Mouse (Mus musculus) neural tube, embryonic 10.5 days (tissue): ENCODE data around the gene Gjc1.

ENCODE experiments used
- DNase-seq: peaks from one replicate; pipeline ENCODE4 v3.0.0-alpha.2; 2017; ENCODE audit warnings: low spot score; ENCODE audit errors: extremely low spot score

Gjc1 gene

DNA sequence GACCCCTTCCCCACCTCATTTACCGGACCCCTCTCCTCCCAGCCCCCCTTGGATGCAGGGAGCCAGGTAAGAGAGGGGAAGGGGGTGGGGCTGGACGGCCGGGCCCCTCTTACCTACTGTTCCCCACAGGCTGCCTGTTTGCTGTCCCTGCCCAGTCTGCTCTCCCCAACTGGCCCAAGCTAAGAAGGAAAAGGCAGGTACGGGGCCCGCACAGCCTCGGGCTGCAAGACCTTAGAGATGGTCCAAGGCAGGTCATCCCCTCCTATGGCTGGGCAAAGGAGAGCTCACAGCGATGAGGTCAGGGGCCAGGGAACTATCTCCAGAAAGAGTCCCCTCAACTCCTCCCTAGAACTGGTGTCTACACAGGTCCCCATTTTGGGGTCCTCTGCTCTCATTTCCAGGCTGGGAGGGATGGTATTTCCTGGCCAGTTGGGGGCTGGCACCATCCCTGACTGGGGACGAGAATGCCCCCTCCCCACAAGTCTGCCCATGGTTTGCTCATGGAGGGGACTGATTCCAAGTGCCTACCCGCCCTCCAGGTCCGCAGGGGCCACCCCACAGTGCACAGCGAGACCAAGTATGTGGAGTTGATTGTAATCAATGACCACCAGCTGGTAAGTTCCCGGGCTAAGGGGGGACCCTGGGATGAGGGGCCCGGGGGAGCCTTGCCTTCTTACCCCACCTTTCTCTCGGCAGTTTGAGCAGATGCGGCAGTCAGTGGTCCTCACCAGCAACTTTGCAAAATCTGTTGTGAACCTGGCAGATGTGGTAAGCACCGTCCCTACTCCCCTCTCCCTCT, 47.4 kb downstream of the Gjc1 start:
- DNase-seq: no peak

DNA sequence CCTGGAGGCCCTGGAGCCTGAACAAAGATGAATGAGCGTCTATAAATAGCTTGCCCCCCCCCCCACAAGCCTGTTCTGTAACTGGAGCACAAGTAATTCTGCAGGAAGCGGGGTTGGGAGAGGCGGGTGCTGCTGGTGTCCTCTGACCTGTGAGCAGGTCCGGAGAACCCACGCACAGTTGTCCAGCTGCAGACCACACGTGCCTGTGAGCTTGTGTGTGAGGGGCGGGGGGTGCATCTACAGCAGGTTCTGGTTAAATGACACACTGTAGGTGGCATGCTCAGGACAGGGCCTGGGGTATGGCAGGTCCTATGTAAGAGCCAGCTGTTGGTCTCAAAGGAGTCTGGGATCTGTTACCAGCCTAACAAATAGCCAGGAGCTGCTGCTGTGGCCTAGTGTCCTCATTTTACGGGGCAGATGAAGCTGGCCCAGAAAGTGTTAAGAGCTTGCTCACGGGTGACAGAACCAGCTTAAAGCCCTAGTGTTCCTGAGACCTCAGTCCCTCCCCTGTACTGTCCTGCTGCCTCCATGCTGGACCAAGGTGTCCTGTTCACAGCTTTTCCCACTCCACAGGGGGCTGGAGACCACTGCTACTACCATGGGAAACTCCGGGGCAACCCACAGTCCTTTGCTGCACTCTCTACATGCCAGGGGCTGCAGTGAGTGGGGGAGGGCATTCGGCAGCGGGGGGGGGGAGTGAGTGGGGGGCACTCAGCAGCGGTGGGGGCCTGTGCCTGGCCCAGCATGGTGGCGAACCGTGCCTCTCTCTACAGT, 48.7 kb downstream of the Gjc1 start:
- DNase-seq: no peak

DNA sequence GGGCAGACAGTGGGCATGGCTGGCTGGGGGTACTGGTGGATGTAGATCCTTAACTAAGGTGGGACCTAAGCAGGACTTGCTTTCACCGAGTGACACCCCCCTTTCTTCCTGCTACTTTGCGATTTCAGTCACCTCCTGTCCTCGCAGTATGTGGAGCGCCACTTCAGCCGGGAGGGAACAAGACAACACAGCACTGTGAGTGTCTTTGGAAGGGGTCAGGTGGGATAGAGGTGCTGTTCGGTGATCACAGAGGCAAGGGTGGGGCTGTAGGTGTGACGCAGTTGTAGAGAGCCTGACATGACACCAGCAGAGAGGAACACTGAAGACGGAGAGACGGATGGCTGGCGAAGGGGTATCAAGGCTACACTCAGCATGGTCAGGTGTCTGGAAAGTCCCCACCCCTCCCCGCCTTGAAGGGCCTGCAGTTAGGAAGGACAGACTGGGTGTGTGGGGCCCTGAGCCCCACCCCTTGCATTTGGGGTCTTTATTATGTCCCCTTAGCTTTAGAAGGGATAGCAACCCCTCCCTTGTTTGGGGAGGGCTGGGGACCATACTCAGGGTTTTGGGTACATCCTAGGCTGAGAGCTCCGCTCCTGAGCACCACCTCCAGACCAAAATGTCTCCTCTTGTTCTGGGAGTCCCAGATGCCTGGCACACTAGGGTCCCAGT, 49.4 kb downstream of the Gjc1 start:
- DNase-seq: no peak

DNA sequence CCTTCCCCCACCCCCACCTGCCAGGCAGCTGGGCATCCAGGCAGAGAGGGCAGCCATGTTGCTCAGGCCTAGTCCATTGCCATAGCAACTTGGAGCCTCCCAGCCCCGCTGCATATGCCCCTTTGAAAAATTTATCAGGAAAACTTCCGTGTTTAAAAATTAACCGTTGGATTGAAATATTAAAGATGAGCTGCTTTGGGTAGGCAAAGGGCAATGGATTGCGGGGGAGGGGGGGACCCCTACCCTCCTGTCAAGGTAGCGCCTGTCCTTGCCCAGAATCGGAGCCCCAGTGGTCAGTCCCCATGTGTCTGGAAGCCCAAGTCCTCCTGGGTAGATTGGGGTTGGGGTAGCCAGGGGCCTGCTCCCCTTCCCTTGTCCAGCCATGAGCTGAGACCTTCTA, 50.4 kb downstream of the Gjc1 start:
- no peak for DNase-seq

DNA sequence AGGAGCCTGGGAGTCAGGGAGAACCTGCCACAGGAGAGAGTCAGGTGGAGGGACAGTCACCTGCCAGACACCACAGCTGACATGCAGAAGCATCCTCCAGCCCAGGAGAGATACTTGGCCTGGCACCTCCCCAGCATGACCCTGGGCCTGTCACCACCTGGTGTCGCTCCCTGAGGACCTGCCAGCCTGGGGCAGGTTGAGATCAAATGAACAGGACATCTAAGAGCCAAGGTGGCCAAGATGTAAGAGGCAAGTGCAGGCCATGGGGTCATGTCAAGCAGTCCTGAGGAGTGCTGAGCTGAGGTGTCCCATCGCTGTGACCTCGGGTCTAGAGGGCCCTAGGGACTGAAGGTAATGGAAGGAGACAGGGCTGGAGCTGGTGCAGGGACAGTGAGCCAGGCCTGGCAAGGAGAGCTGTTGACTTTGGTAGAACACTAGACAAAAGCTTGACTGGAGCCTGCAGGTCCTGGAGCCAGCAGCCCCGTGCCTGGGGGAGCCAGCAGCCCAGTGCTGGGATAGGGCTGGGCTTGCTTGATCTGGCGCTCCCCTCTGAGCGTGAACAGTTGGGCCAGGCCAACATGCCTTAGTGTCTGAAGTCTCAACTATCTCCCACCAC, 52.3 kb downstream of the Gjc1 start:
- DNase-seq: no peak

DNA sequence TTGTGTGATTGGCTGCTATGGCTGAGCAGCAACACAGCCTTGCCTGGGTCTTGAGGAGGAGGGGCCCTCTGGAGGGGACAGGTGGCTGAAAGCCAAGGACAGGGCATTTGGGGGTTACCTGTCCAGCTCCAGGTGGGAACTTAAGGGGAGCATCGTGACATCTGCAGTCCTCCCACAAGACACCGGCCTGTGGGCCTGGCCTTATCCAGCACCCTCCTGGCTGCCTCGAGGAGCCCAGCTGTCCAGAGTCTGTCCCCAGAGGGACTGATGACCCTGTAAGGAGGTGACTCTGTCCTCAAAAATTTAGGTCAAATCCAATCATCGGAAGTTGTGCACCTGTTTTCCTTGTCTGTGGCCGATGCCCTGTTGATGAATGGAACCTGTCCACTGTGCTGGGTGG, 54.1 kb downstream of the Gjc1 start:
- no peak for DNase-seq

DNA sequence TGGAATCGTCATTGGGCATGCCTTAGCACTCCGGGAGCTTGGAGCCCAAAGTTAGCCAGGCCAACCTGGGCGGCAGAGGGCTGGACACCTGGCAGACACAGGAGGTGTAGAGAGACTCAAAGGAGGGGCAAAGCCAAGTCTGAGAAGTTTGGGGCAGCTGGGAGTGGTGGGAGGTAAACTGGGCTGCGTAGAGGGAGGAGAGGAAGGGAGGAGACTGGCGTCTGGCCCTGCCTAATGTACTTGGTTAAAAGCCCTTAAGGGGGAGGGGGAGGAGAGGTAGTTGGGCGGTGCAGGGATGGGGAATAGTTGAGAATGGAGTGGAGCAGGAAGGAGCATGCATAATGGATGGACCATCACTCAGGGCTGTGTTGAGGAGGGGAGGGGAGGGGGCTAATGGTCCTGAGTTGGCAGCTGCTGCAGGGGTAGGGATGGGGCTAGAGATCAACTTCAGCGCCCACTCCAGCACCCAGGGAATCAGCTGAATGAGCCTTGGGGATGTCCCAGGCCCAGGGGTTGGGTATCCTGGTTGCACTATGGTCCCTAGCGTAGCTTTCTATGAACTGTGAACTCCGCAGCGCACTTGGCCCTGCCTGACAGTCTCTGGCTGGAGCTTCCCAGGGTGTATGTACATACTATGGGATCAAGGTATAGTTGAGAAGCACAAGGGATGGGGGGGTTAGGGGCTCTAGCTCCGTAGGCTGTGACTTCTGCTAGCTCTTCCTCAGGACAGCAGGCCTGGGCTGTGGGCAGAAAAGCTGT, 56.3 kb downstream of the Gjc1 start:
- DNase-seq: peak; percentile 12

DNA sequence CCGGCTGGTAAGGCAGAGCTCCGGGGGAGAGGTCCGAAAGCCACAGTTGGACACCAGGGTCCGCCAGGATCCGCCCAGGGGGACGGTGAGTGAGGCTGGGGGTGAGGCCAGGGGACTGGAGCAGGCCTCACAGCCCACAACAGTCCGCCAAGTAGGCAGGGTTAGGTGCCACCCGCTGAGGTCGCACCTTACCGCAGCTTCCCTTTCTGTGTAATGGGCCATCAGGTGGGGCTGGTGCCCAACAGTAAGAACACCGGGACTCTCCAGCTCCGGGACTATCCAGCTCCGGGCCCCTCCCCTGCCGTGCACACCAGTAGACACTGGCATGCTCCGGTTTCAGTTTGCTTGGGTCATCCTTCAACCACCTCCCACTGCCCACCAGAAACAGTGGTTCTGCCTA, 57.3 kb downstream of the Gjc1 start:
- DNase-seq: no peak

DNA sequence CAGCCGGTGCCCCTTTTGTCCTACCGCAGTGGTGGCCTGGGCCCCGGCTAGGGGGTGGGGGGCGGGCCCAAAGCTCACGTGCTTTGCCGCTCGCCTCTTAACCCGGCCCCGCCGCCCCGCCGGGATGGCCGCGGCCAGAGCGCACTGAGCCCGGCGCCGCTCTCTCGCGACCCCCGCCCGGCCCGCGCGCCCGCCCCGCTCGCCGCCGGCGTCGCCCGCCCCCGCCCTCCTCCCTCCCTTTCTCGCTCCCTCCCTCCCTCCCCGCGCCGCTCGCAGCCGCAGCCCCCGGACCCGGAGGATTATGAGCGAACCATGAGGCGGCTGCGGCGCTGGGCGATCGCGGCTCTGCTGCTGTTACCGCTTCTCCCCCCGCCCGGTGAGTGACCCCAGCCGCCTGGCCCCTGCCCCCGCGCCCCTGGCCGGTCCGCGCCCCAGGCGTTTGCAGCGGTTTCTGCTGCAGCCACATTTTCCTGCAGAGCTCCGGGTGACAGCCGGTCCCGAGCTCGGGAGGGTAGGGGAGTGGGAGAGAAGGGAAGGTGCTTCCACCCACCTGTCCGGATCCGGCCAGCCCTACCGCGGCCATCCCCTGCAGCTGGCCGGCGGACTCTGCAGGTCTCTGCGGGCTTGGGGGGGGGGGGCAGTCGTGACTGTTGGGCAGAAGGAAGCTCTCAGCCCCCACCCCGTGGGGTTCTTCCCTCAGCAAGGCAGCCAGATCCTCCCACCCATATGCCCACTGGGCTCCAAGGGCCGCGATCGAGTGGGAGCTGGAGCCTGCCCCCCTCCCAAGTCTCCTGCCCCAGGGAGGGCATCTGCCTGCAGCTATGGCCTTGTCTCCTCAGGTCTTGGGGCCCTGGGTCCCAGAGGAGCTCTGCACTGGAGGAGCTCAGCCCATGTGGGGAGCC, 57.9 kb downstream of the Gjc1 start, which contains the start of gene Adam11:
TSS of gene Adam11 (plus strand) at position 131 of the 902 bp plus-strand sequence.
- DNase-seq: peak; percentile 60

DNA sequence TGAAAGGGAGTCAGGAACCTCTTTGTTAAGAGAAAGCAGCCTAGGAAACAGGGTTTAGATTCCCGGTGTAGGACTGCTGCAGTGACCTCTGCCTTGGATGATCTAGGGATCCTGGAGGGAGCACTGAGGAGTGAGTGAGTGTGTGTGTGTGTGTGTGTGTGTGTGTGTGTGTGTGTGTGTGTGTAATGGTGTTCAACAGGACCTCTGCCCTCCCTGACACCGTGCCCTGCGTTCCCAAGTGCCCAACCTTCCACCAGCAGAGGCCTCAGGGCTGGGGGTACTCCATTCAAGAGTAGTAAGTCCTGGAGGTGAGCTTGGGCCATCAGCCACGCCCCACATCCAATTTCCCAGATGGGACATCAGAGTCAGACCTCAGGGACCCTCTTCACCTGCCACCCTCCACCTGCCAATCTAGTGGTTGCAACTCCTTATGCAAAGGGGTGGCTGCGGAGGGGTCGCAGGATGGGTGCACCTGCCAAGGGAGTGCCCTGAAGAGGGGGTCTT, 58.6 kb downstream of the Gjc1 start:
- DNase-seq: no peak

DNA sequence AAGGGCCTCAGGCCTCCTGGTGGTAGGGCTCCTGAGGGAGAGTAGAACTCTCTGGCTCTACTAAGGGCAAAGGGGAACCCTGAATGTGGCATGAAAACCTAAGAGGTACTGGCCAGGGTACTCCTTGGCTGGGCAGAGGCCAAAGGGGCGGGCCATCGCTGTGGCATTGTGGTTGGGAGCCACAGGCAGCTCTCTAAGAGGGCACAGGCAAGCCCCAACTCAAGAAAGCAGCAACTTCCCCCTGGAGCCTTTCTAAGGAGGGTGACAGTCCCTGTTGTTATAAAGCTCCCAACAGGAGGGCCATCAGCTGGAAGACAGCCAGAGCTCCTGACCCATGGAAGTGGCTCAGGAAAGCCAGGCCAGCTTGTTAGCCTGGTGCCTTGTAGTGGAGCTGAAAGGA, 60.5 kb downstream of the Gjc1 start:
- no peak for DNase-seq

DNA sequence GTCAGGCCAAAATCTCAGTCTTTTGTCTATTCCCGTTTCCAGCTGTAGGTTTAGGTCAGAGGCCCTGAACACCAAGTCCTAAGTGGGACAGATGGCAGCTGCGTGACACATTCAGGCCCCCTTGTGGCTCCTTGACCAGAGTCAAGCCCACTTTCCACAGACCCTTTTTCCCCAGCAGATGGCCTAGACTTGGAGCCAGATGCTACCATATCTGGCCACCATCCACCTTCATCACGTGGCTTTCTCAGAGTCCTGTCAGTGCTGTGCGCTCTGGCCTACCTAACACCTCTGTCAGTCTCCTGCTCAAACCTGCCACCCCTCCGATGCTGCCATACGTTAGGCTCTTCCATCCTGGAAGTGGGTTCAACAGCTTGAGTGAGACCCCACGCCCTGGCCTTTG, 64.1 kb downstream of the Gjc1 start:
- DNase-seq: no peak

DNA sequence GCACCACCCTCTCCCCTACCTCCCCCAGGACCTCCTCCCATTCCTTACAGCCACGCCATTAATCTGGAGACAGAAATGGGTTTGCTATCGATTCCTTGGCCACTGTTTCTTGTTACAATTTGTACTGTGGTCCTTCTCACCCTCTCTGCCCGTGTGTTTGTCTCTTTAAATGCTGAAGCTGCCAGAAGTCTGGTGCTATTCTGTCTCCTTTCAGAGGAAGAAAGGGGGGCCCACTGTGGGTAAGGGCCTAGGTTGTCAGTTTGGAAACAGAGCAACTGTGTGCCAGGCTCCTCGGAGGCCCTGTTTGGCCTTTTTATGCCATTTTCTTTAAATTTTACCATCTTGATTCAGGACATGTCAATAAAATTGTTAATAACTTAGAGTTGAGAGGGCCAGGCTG, 65.1 kb downstream of the Gjc1 start:
- DNase-seq: no peak

DNA sequence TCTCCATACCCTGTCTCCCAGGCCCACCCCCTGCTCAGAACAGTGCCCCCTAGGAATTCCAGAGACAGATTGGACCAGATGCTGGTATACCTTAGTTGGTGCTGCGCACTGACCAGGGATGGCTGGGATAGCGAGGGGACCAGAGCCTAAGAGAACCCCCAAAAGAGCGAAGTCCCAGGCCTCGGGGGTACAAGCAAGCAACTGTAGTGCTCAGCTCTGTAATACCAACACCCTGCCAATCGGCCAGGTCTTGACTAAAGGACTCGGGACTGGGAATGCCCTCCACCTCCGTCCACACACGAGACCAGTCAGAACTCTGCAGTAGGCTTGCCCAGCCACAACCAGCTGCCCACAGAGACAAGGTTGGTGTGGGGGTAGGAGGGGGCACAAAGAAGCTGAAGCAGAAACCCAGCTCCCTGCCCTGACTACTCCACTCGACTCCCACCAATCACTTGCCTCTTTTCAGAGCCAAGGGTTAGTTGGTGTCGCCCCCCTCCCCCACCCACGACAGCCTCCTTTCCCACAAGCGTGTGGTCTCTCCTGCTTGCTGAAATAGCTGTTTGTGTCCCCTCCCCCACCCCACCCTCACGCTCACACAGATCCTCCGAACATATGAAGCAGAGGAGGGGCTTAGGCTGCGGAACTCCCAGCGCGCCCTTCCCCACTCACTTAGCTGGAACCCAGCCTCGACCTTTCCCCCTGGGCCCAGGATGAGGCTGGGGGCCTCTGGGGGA, 65.7 kb downstream of the Gjc1 start:
- no peak for DNase-seq

DNA sequence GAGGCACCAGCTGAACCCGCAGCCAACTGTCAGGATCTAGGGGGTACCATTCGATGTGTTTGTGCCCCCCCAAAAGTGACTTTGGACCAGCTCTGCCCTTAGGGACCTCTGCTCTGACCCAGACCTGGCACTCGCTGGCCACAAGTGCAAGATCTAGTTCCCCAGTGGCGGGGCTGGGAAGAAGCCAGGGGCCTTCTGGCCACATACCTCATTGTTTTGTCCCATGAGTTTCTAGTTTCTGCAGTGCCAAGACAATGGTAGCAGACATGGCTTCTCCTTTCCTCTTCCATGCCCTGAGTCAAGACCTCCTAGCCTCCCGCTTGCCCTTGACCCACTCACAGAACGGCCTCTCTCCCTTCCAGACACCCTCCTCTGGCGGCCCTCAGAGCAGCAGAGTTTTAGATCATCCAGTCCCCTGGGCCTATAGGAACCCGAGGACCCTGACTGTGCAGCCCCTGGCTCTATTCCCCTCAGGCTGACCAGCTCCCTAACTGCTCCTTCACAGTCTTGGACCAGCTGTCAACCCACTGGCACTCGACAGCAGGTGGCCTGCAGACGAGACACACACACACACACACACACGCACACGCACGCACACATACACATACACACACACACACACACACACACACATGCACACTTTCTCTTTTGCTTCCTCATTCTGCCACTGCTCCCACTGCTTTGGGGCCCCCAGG, 66.5 kb downstream of the Gjc1 start:
- DNase-seq: no peak

DNA sequence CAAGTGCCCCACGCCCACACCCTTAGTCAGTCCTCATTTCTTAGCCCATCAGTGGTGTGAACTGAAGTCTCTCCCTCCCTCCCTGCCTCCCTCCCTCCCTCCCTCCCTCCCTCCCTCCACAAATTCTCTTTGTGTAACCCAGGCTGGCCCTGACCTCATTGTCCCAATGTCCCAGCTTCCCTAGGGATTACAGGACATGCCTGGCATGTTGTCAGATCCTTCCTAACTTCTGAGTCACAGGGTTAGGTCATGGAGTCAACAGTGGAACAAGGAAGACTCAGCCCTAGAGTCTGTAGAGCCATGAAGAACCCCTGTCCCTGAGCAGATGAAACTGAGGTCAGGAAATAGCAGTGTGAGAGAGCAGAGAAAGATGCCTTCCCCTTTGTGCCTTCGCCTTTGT, 69.8 kb downstream of the Gjc1 start:
- DNase-seq: no peak
